Mouse (Mus musculus) testis, adult 10 weeks (tissue): Measurements from ENCODE around the gene Bard1. TPM values are rescaled to one million over a fixed set of nuclear protein-coding genes. Genes with fewer than 3 reads are reported as not detected.

Source experiments
- polyA plus RNA-seq: library from polyadenylated mRNA; stranded (reverse); fragments of 350-450 nt; fragmentation: Illumina TruSeq; extraction: RNeasy Lipid Tissue Mini Kit (QIAGEN cat#74804); gene quantifications from one replicate; pipeline ENCODE4 v1.2.3, GENCODE M21; 2014; ENCODE audit warnings: low read depth, low replicate concordance

Gene Bard1
- 8.1 TPM for polyA plus RNA-seq

GRCm38 (mm10) chr1:71102344-71103173 lies at the start of gene Bard1:
Bard1 (minus strand) TSS chr1:71103146.

